In the genomic region with DNA sequence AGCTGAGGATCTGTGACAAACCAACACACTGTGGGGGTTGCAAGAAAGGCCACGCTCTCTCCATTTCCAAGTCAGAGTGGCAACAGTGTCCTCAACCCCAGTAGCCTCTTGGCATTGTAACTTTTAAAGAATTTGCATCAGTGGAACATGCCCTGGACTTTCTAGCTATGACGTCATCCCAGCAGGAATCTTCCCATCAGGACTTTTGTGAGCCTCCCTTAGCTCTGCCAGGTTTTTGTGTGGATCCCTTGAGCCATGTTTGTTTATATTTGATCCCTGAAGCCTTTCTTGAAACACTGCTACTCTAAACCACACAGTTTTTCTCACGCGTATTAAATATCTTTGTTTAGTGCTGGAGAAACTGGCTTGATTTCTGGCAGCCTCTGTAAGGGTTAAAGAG, we compare ENCODE assay signal across 15 mouse cellular contexts.
DNase-seq lines count a peak whose midpoint lies in the region; ATAC-seq and TF ChIP-seq lines count a peak whose summit lies in the region.
"Had no signal": no experiment of that assay in that cellular context is flagged by ENCODE, and none has a peak within 500 bp of the region (broad histone marks: within the 10 kb centered on the region; RNA-seq: fewer than 3 reads in every experiment).

No protein-coding gene starts in this region.

- no peak for ATAC-seq in kidney, postnatal 0 days (replicated peaks; ENCODE audit: low FRiP score, low read depth)
- ATAC-seq in embryonic facial prominence, embryonic 14.5 days (ENCODE audit: low read depth) = peak; percentile 35; the same call in 1 of the 2 replicates
- ATAC-seq in CD4-positive, CD25-positive, alpha-beta regulatory T cell, adult 4 months = no peak
- ATAC-seq: hindbrain, embryonic 16.5 days had no signal

- peak; percentile 11 for DNase-seq in adrenal gland, postnatal 14 days
- no peak for DNase-seq in adrenal gland, postnatal 25 days
- peak; percentile 64 for DNase-seq in kidney, postnatal 0 days (ENCODE audit: low spot score)
- no peak for DNase-seq in kidney, postnatal 4 days
- DNase-seq in 3134 (ENCODE audit: extremely low read depth, insufficient read length, low spot score) = peak; percentile 42
- DNase-seq in embryonic facial prominence, embryonic 14.5 days (ENCODE audit: low spot score) = peak; percentile 73
- DNase-seq in cerebellum, adult 9-11 months = no peak
- DNase-seq: cerebellum, adult 11-12 months; heart, adult 18-20 months; heart, postnatal 10 days; right cerebral cortex, postnatal 4 days had no signal

- peaks cover 6% of the 10 kb centered on the region; the same call in 1 of the 2 replicates for H3K4me1 ChIP-seq in kidney, postnatal 0 days (replicated peaks; ENCODE audit: insufficient read depth, low read length)
- H3K4me1 ChIP-seq in embryonic facial prominence, embryonic 14.5 days (ENCODE audit: control insufficient read depth, insufficient read depth, low read length) = peaks cover 17% of the 10 kb centered on the region

- 44% methylated on average over 4 of the region's 4 CpGs for WGBS in kidney, postnatal 0 days
- 40% methylated on average over 4 of the region's 4 CpGs for WGBS in embryonic facial prominence, embryonic 14.5 days

- no peak for TF ChIP-seq CTCF in kidney, postnatal 0 days (IDR thresholded peaks at IDR 0.05; ENCODE audit: low read depth)

- H3K27me3 ChIP-seq in kidney, postnatal 0 days (ENCODE audit: insufficient read depth, low read length) = no peaks in the 10 kb centered on the region
- no peaks in the 10 kb centered on the region for H3K27me3 ChIP-seq in embryonic facial prominence, embryonic 14.5 days (replicated peaks; ENCODE audit: control insufficient read depth, insufficient read depth, low read length)
- H3K27me3 ChIP-seq: neural tube, embryonic 12.5 days had no signal

- no peaks in the 10 kb centered on the region for H3K36me3 ChIP-seq in kidney, postnatal 0 days (ENCODE audit: insufficient read depth, low read length)
- no peaks in the 10 kb centered on the region for H3K36me3 ChIP-seq in embryonic facial prominence, embryonic 14.5 days (ENCODE audit: control insufficient read depth, insufficient read depth, low read length)
- H3K36me3 ChIP-seq: limb, embryonic 10.5 days; neural tube, embryonic 12.5 days had no signal

- no peak overlapping the region for H3K4me2 ChIP-seq in kidney, postnatal 0 days (ENCODE audit: low read length)
- H3K4me2 ChIP-seq in embryonic facial prominence, embryonic 14.5 days (ENCODE audit: low read depth, low read length) = no peak overlapping the region
- H3K4me2 ChIP-seq: neural tube, embryonic 12.5 days had no signal

- no peak overlapping the region for H3K27ac ChIP-seq in kidney, postnatal 0 days
- no peak overlapping the region for H3K27ac ChIP-seq in embryonic facial prominence, embryonic 14.5 days (replicated peaks; ENCODE audit: low read depth, low read length)
- H3K27ac ChIP-seq: limb, embryonic 10.5 days; neural tube, embryonic 12.5 days had no signal

- H3K9ac ChIP-seq in kidney, postnatal 0 days (ENCODE audit: low read depth, low read length) = no peak overlapping the region
- H3K9ac ChIP-seq in embryonic facial prominence, embryonic 14.5 days (ENCODE audit: low read depth, low read length) = no peak overlapping the region
- H3K9ac ChIP-seq: neural tube, embryonic 12.5 days had no signal

- no peak overlapping the region for H3K4me3 ChIP-seq in kidney, postnatal 0 days (replicated peaks; ENCODE audit: low read depth, low read length)
- no peak overlapping the region for H3K4me3 ChIP-seq in embryonic facial prominence, embryonic 14.5 days (ENCODE audit: low read depth, low read length)
- H3K4me3 ChIP-seq: limb, embryonic 10.5 days; neural tube, embryonic 12.5 days had no signal

- no peaks in the 10 kb centered on the region for H3K9me3 ChIP-seq in kidney, postnatal 0 days (replicated peaks; ENCODE audit: low read length)
- no peaks in the 10 kb centered on the region for H3K9me3 ChIP-seq in embryonic facial prominence, embryonic 14.5 days (ENCODE audit: control insufficient read depth, low read length)
- H3K9me3 ChIP-seq: limb, embryonic 10.5 days; neural tube, embryonic 12.5 days had no signal

Comparison
In these comparisons a context has a peak if more than half of its experiments do, and no peak if none do; other contexts are left out.
1. DNase-seq: peak in adrenal gland, postnatal 14 days (single experiment), kidney, postnatal 0 days (single experiment), 3134 (single experiment) and embryonic facial prominence, embryonic 14.5 days (single experiment); none in adrenal gland, postnatal 25 days (single experiment), kidney, postnatal 4 days (0 of 2) and cerebellum, adult 9-11 months (single experiment).